Mouse (Mus musculus): Measurements from ENCODE around the gene Mettl26. TPM values are rescaled to one million over a fixed set of nuclear protein-coding genes. Genes with fewer than 3 reads are reported as not detected.

Mettl26 gene
- 35.7 and 43.2 TPM in 2 replicates for polyA plus RNA-seq (2015; fragmentation: Nextera tagmentation; extraction: Ambion mirVana)

GRCm38 (mm10) chr17:25874721-25875170 lies at the start of gene Mettl26:
Gene Mettl26 (plus strand): TSS chr17:25875074.
- peaks cover 26% of the 10 kb centered on the region for H3K4me1 ChIP-seq
- H3K4me3 ChIP-seq: peak within 1 kb of the TSS; percentile 64
- peaks cover 22% of the 10 kb centered on the region for H3K36me3 ChIP-seq
- under 1% methylated on average over 25 of the region's 25 CpGs for WGBS
- ATAC-seq (ENCODE audit: extremely low read depth, insufficient number of reproducible peaks, low FRiP score, low TSS enrichment): no peak
- peak within 1 kb of the TSS; percentile 84 for H3K9ac ChIP-seq
- peak within 1 kb of the TSS; percentile 95 for H3K4me2 ChIP-seq
- peak within 1 kb of the TSS; percentile 95 for H3K27ac ChIP-seq (replicated peaks)
- H3K9me3 ChIP-seq: no peaks in the 10 kb centered on the region
- no peaks in the 10 kb centered on the region for H3K27me3 ChIP-seq (replicated peaks)

- no peaks in the 10 kb centered on the region for H3K9me3 ChIP-seq
- 0 out of 2 replicates have a peak overlapping the region, but pooled peaks have one; percentile 95 for H3K4me2 ChIP-seq
- H3K4me3 ChIP-seq: no peak overlapping the region
- H3K27ac ChIP-seq (replicated peaks): no peak overlapping the region
- 84% methylated on average over 6 of the region's 6 CpGs for WGBS
- peaks cover 39% of the 10 kb centered on the region for H3K36me3 ChIP-seq
- ATAC-seq (ENCODE audit: extremely low read depth, insufficient number of reproducible peaks, low FRiP score, low TSS enrichment): no peak
- peaks cover 40% of the 10 kb centered on the region for H3K4me1 ChIP-seq
- H3K9ac ChIP-seq: no peak overlapping the region
- peaks cover 26% of the 10 kb centered on the region for H3K27me3 ChIP-seq (replicated peaks)
These were observed 49.6 kb upstream of the Mettl26 start for GRCm38 (mm10) chr17:25825311-25825710.

GRCm38 (mm10) chr17:25825984-25826570 lies 48.8 kb upstream of the Mettl26 start:
- Histone ChIP-seq H3K27ac (replicated peaks) (no peak overlapping the region), H3K9me3 (no peaks in the 10 kb centered on the region), H3K36me3 (peaks cover 47% of the 10 kb centered on the region), H3K9ac (no peak overlapping the region), H3K27me3 (replicated peaks) (peaks cover 18% of the 10 kb centered on the region), H3K4me2 (no peak overlapping the region), H3K4me3 (no peak overlapping the region), H3K4me1 (peaks cover 48% of the 10 kb centered on the region)
- WGBS: 93% methylated on average over 27 of the region's 27 CpGs
- ATAC-seq (ENCODE audit: extremely low read depth, insufficient number of reproducible peaks, low FRiP score, low TSS enrichment): no peak

- peaks cover 9% of the 10 kb centered on the region for H3K27me3 ChIP-seq (replicated peaks)
- 90% methylated on average over 13 of the region's 13 CpGs for WGBS
- H3K36me3 ChIP-seq: peaks cover 55% of the 10 kb centered on the region
- H3K4me1 ChIP-seq: peaks cover 57% of the 10 kb centered on the region
- H3K9me3 ChIP-seq: no peaks in the 10 kb centered on the region
- H3K4me2 ChIP-seq: no peak overlapping the region
- no peak for ATAC-seq (ENCODE audit: extremely low read depth, insufficient number of reproducible peaks, low FRiP score, low TSS enrichment)
- H3K9ac ChIP-seq: no peak overlapping the region
- H3K4me3 ChIP-seq: no peak overlapping the region
- H3K27ac ChIP-seq (replicated peaks): no peak overlapping the region
These were observed 47.9 kb upstream of the Mettl26 start for GRCm38 (mm10) chr17:25827011-25827410.

GRCm38 (mm10) chr17:25827546-25828222 lies 47.2 kb upstream of the Mettl26 start:
- peaks cover 55% of the 10 kb centered on the region for H3K36me3 ChIP-seq
- no peak overlapping the region for H3K9ac ChIP-seq
- WGBS: 91% methylated on average over 22 of the region's 22 CpGs
- no peak overlapping the region; the same call in 1 of the 2 replicates for H3K4me3 ChIP-seq
- H3K27ac ChIP-seq (replicated peaks): no peak overlapping the region
- no peaks in the 10 kb centered on the region for H3K9me3 ChIP-seq
- peaks cover 60% of the 10 kb centered on the region for H3K4me1 ChIP-seq
- no peak overlapping the region for H3K4me2 ChIP-seq
- ATAC-seq (ENCODE audit: extremely low read depth, insufficient number of reproducible peaks, low FRiP score, low TSS enrichment): no peak
- peaks cover 2% of the 10 kb centered on the region for H3K27me3 ChIP-seq (replicated peaks)

GRCm38 (mm10) chr17:25828223-25828594 lies 46.7 kb upstream of the Mettl26 start:
- H3K36me3 ChIP-seq: peaks cover 55% of the 10 kb centered on the region
- H3K4me2 ChIP-seq: peak overlapping the region; percentile 91
- WGBS: 75% methylated on average over 8 of the region's 8 CpGs
- H3K4me3 ChIP-seq: peak overlapping the region; percentile 74
- H3K27me3 ChIP-seq (replicated peaks): no peaks in the 10 kb centered on the region
- H3K27ac ChIP-seq (replicated peaks): peak overlapping the region; percentile 93
- no peak for ATAC-seq (ENCODE audit: extremely low read depth, insufficient number of reproducible peaks, low FRiP score, low TSS enrichment)
- no peaks in the 10 kb centered on the region for H3K9me3 ChIP-seq
- H3K9ac ChIP-seq: peak overlapping the region; percentile 89
- peaks cover 57% of the 10 kb centered on the region for H3K4me1 ChIP-seq

GRCm38 (mm10) chr17:25828712-25829557 lies 45.9 kb upstream of the Mettl26 start, which contains the start of gene Jmjd8:
Gene Jmjd8 (plus strand): TSS chr17:25828867.
- 1% methylated on average over 32 of the region's 32 CpGs for WGBS
- peak within 1 kb of the TSS; percentile 93 for H3K27ac ChIP-seq (replicated peaks)
- H3K4me3 ChIP-seq: peak within 1 kb of the TSS; percentile 74
- H3K9ac ChIP-seq: peak within 1 kb of the TSS; percentile 89
- peak within 1 kb of the TSS; percentile 91 for H3K4me2 ChIP-seq
- H3K36me3 ChIP-seq: peaks cover 55% of the 10 kb centered on the region
- H3K9me3 ChIP-seq: no peaks in the 10 kb centered on the region
- peaks cover 58% of the 10 kb centered on the region for H3K4me1 ChIP-seq
- H3K27me3 ChIP-seq (replicated peaks): no peaks in the 10 kb centered on the region
- no peak for ATAC-seq (ENCODE audit: extremely low read depth, insufficient number of reproducible peaks, low FRiP score, low TSS enrichment)

- Histone ChIP-seq H3K27me3 (replicated peaks) (no peaks in the 10 kb centered on the region), H3K4me1 (peaks cover 58% of the 10 kb centered on the region), H3K9ac (peak overlapping the region; percentile 89), H3K4me3 (peak overlapping the region; percentile 74), H3K9me3 (no peaks in the 10 kb centered on the region), H3K27ac (replicated peaks) (peak overlapping the region; percentile 93), H3K4me2 (peak overlapping the region; percentile 91), H3K36me3 (peaks cover 57% of the 10 kb centered on the region)
- WGBS: 38% methylated on average over 8 of the region's 8 CpGs
- no peak for ATAC-seq (ENCODE audit: extremely low read depth, insufficient number of reproducible peaks, low FRiP score, low TSS enrichment)
These were observed 45.3 kb upstream of the Mettl26 start for GRCm38 (mm10) chr17:25829558-25830017.

GRCm38 (mm10) chr17:25830200-25830753 lies 44.6 kb upstream of the Mettl26 start:
- H3K27ac ChIP-seq (replicated peaks): no peak overlapping the region; the same call in 1 of the 2 replicates
- peak overlapping the region; percentile 74; the same call in 1 of the 2 replicates for H3K4me3 ChIP-seq
- H3K9ac ChIP-seq: peak overlapping the region; percentile 89
- peaks cover 63% of the 10 kb centered on the region for H3K36me3 ChIP-seq
- peaks cover 58% of the 10 kb centered on the region for H3K4me1 ChIP-seq
- 82% methylated on average over 4 of the region's 4 CpGs for WGBS
- H3K27me3 ChIP-seq (replicated peaks): no peaks in the 10 kb centered on the region
- peak overlapping the region; percentile 99 for H3K4me2 ChIP-seq
- no peak for ATAC-seq (ENCODE audit: extremely low read depth, insufficient number of reproducible peaks, low FRiP score, low TSS enrichment)
- no peaks in the 10 kb centered on the region for H3K9me3 ChIP-seq

GRCm38 (mm10) chr17:25830806-25831431 lies 44.0 kb upstream of the Mettl26 start:
- Histone ChIP-seq H3K4me2 (peak overlapping the region; percentile 99), H3K36me3 (peaks cover 63% of the 10 kb centered on the region), H3K27ac (replicated peaks) (no peak overlapping the region), H3K9ac (peak overlapping the region; percentile 92), H3K9me3 (no peaks in the 10 kb centered on the region), H3K4me3 (peak overlapping the region; percentile 74), H3K4me1 (peaks cover 64% of the 10 kb centered on the region), H3K27me3 (replicated peaks) (no peaks in the 10 kb centered on the region)
- ATAC-seq (ENCODE audit: extremely low read depth, insufficient number of reproducible peaks, low FRiP score, low TSS enrichment): no peak
- 83% methylated on average over 14 of the region's 14 CpGs for WGBS
